Mouse (Mus musculus) olfactory bulb, adult 2 months (tissue): ENCODE data around the gene Irs3.

Source experiments
- CTCF ChIP-seq: fragments of 200-500 bp; IDR thresholded peaks from 2 replicates; pipeline ENCODE4 v1.5.1; 2012; ENCODE audit warnings: low read depth, mild to moderate bottlenecking, low read length, moderate library complexity; ENCODE audit not compliant: insufficient read depth
- POLR2A ChIP-seq: fragments of 200-500 bp; IDR thresholded peaks from 2 replicates; pipeline ENCODE4 v1.6.1; 2012; ENCODE audit warnings: mild to moderate bottlenecking, low read depth, low read length, moderate library complexity; ENCODE audit not compliant: insufficient read depth

- TF ChIP-seq CTCF (no peak), POLR2A (no peak)
These were observed 2.5 kb upstream of the Irs3 start for GRCm38 (mm10) chr5:137647827-137648601.
